Mouse (Mus musculus): ENCODE results near the gene Acvr1. TPM values are rescaled to one million over a fixed set of nuclear protein-coding genes. Genes with fewer than 3 reads are reported as not detected.

The Acvr1 gene
- polyA plus RNA-seq, 1 experiment from 2014 or later: 4.6 TPM

DNA sequence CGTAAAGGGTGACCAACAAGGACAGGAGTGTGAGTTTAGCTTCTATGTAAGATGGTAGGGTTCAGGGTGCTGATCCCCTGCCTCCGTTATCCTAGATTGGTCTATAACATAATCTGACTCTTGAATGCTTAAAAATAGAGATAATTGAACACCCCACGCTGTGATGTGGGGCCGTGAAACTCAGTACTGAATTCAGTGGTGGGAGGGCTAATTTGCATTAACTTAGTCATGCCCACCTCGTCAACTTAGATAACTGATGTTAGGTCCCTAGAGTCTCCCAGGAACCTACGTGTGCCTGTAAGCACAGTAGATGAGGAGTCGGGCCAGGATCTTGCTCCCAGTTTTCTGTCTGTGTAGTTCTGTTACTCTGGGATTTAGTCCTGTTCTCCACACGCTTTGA, 147.4 kb downstream of the Acvr1 start:
- H3K27ac ChIP-seq: no peak overlapping the region
- no peaks in the 10 kb centered on the region for H3K27me3 ChIP-seq
- no peaks in the 10 kb centered on the region for H3K9me3 ChIP-seq
- 85% methylated on average over 8 of the region's 8 CpGs for WGBS
- H3K9ac ChIP-seq: no peak overlapping the region
- H3K36me3 ChIP-seq: no peaks in the 10 kb centered on the region
- H3K4me1 ChIP-seq: no peaks in the 10 kb centered on the region
- no peak for ATAC-seq (ENCODE audit: borderline replicate concordance, extremely low read depth, low FRiP score, low TSS enrichment)
- H3K4me2 ChIP-seq: no peak overlapping the region
- H3K4me3 ChIP-seq: no peak overlapping the region

- H3K27ac ChIP-seq: no peak overlapping the region
- no peak overlapping the region for H3K4me3 ChIP-seq
- no peaks in the 10 kb centered on the region for H3K36me3 ChIP-seq
- no peaks in the 10 kb centered on the region for H3K9me3 ChIP-seq
- H3K4me2 ChIP-seq: no peak overlapping the region
- WGBS: 70% methylated on average over 1 of the region's 1 CpGs
- no peaks in the 10 kb centered on the region for H3K27me3 ChIP-seq
- ATAC-seq (ENCODE audit: borderline replicate concordance, extremely low read depth, low FRiP score, low TSS enrichment): no peak
- H3K9ac ChIP-seq: no peak overlapping the region
- no peaks in the 10 kb centered on the region for H3K4me1 ChIP-seq
Observed at GRCm38 (mm10) chr2:58418109-58418508, 148.8 kb downstream of the Acvr1 start.

- Histone ChIP-seq H3K4me2 (no peak overlapping the region), H3K9me3 (no peaks in the 10 kb centered on the region), H3K36me3 (no peaks in the 10 kb centered on the region), H3K4me1 (no peaks in the 10 kb centered on the region), H3K9ac (no peak overlapping the region), H3K4me3 (no peak overlapping the region), H3K27ac (no peak overlapping the region), H3K27me3 (no peaks in the 10 kb centered on the region)
- ATAC-seq (ENCODE audit: borderline replicate concordance, extremely low read depth, low FRiP score, low TSS enrichment): no peak
- WGBS: 80% methylated on average over 9 of the region's 9 CpGs
Observed at GRCm38 (mm10) chr2:58417684-58418083, 149.3 kb downstream of the Acvr1 start.

DNA sequence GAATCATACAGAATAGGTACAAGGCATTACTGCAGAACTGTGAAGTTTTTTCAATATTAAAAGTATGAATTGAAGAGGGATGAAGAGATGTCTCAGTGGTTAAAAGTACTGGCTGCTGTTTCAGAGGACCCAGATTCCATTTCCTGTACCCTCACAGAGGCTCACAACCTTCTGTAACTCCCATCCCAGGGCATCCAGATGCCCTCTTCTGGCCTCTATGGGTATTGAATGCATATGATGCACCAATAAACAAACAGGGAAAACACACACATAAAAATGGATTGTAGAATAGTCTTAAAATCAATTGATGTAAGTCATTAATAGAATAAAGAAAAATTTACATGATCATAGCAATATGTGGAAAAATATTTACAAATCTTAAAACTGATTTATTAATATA, 151.9 kb downstream of the Acvr1 start:
- Histone ChIP-seq H3K4me3 (no peak overlapping the region), H3K27ac (no peak overlapping the region), H3K4me1 (no peaks in the 10 kb centered on the region), H3K9me3 (no peaks in the 10 kb centered on the region), H3K36me3 (no peaks in the 10 kb centered on the region), H3K4me2 (no peak overlapping the region), H3K27me3 (no peaks in the 10 kb centered on the region), H3K9ac (no peak overlapping the region)
- no peak for ATAC-seq (ENCODE audit: borderline replicate concordance, extremely low read depth, low FRiP score, low TSS enrichment)

DNA sequence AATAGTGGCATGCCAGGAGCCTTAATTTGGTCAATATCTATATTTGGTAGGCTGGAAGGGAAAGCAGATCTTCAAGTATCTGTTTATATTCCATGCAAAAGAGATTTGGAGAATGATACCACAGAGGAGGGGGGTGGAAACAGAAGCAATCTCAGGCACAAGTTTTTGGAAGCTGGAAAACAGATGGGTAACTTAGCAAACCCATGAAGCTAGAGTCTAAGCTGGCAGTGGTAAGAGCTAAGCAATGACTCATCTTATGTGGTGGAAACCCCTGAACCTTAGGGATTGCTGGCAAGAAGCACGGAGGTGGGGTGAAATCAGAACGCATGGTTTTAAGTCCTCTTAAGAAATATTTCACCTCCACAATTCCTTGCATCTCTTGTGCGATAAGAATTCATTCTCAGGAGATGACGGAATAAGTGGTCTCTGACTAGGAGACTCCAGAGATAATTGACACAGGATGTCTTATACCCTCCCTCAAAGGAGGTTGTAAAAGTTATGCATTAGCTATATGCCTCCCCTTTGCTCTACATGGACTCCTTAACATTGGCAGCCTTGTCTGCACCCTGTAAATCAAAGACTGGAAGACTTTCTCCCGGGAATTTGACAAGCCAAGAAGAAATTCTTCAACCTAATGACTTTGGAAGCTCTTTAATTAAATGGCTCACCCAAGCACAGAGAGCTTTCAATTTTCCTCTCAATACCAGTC, 157.9 kb downstream of the Acvr1 start:
- Histone ChIP-seq H3K27ac (no peak overlapping the region), H3K4me2 (no peak overlapping the region), H3K9me3 (no peaks in the 10 kb centered on the region), H3K4me3 (no peak overlapping the region), H3K36me3 (no peaks in the 10 kb centered on the region), H3K9ac (no peak overlapping the region), H3K27me3 (no peaks in the 10 kb centered on the region), H3K4me1 (no peaks in the 10 kb centered on the region)
- WGBS: 64% methylated on average over 5 of the region's 5 CpGs
- no peak for ATAC-seq (ENCODE audit: borderline replicate concordance, extremely low read depth, low FRiP score, low TSS enrichment)

GRCm38 (mm10) chr2:58403481-58403880, 163.5 kb downstream of the Acvr1 start:
- Histone ChIP-seq H3K36me3 (no peaks in the 10 kb centered on the region), H3K4me2 (no peak overlapping the region), H3K4me1 (no peaks in the 10 kb centered on the region), H3K9me3 (no peaks in the 10 kb centered on the region), H3K27ac (no peak overlapping the region), H3K9ac (no peak overlapping the region), H3K4me3 (no peak overlapping the region), H3K27me3 (no peaks in the 10 kb centered on the region)
- no peak for ATAC-seq (ENCODE audit: borderline replicate concordance, extremely low read depth, low FRiP score, low TSS enrichment)
- 70% methylated on average over 2 of the region's 2 CpGs for WGBS

DNA sequence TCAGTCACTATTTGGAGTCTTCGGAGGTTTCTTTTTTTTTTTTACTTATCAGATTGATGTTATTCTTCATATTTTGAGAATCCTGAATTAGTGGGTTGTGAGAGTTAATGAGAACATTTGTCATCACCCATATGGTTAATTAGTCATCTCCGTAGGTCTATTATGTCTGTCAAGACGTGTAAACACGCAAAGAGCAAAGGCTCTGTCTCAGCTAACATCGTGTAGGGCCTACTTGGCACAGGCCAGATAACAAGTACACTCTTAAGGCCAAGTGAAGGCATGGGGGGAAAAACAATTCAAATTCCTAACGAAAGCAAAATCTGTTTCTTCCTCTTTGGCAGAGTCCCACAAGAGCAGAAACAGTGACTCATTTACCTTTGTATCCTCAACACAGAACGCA, 178.4 kb downstream of the Acvr1 start:
- no peaks in the 10 kb centered on the region for H3K9me3 ChIP-seq
- no peak overlapping the region for H3K27ac ChIP-seq
- ATAC-seq (ENCODE audit: borderline replicate concordance, extremely low read depth, low FRiP score, low TSS enrichment): no peak
- 67% methylated on average over 7 of the region's 7 CpGs for WGBS
- H3K9ac ChIP-seq: no peak overlapping the region
- no peaks in the 10 kb centered on the region for H3K4me1 ChIP-seq
- no peak overlapping the region for H3K4me3 ChIP-seq
- no peaks in the 10 kb centered on the region for H3K27me3 ChIP-seq
- H3K36me3 ChIP-seq: no peaks in the 10 kb centered on the region
- no peak overlapping the region for H3K4me2 ChIP-seq

GRCm38 (mm10) chr2:58380020-58380419, 186.9 kb downstream of the Acvr1 start:
- WGBS: 64% methylated on average over 5 of the region's 5 CpGs
- Histone ChIP-seq H3K36me3 (no peaks in the 10 kb centered on the region), H3K4me1 (no peaks in the 10 kb centered on the region), H3K9ac (no peak overlapping the region), H3K9me3 (no peaks in the 10 kb centered on the region), H3K27me3 (no peaks in the 10 kb centered on the region), H3K4me3 (no peak overlapping the region), H3K4me2 (no peak overlapping the region), H3K27ac (no peak overlapping the region)
- ATAC-seq (ENCODE audit: borderline replicate concordance, extremely low read depth, low FRiP score, low TSS enrichment): no peak

- H3K9me3 ChIP-seq: no peaks in the 10 kb centered on the region
- H3K27ac ChIP-seq: no peak overlapping the region
- H3K4me2 ChIP-seq: no peak overlapping the region
- ATAC-seq (ENCODE audit: borderline replicate concordance, extremely low read depth, low FRiP score, low TSS enrichment): no peak
- no peaks in the 10 kb centered on the region for H3K36me3 ChIP-seq
- H3K4me3 ChIP-seq: no peak overlapping the region
- no peaks in the 10 kb centered on the region for H3K4me1 ChIP-seq
- no peaks in the 10 kb centered on the region for H3K27me3 ChIP-seq
- no peak overlapping the region for H3K9ac ChIP-seq
- WGBS: 68% methylated on average over 1 of the region's 1 CpGs
Observed at GRCm38 (mm10) chr2:58379475-58379874, 187.5 kb downstream of the Acvr1 start.

GRCm38 (mm10) chr2:58377417-58378130, 189.4 kb downstream of the Acvr1 start:
- H3K9ac ChIP-seq: no peak overlapping the region
- H3K27ac ChIP-seq: no peak overlapping the region
- H3K4me2 ChIP-seq: no peak overlapping the region
- no peaks in the 10 kb centered on the region for H3K27me3 ChIP-seq
- WGBS: 66% methylated on average over 9 of the region's 9 CpGs
- H3K36me3 ChIP-seq: no peaks in the 10 kb centered on the region
- no peaks in the 10 kb centered on the region for H3K9me3 ChIP-seq
- no peak for ATAC-seq (ENCODE audit: borderline replicate concordance, extremely low read depth, low FRiP score, low TSS enrichment)
- H3K4me1 ChIP-seq: no peaks in the 10 kb centered on the region
- no peak overlapping the region for H3K4me3 ChIP-seq

- no peaks in the 10 kb centered on the region for H3K9me3 ChIP-seq
- H3K9ac ChIP-seq: no peak overlapping the region
- 70% methylated on average over 3 of the region's 3 CpGs for WGBS
- no peak for ATAC-seq (ENCODE audit: borderline replicate concordance, extremely low read depth, low FRiP score, low TSS enrichment)
- H3K4me1 ChIP-seq: no peaks in the 10 kb centered on the region
- no peak overlapping the region for H3K4me3 ChIP-seq
- no peak overlapping the region for H3K4me2 ChIP-seq
- H3K27me3 ChIP-seq: no peaks in the 10 kb centered on the region
- H3K27ac ChIP-seq: no peak overlapping the region
- H3K36me3 ChIP-seq: no peaks in the 10 kb centered on the region
Observed at GRCm38 (mm10) chr2:58366196-58366595, 200.8 kb downstream of the Acvr1 start.

DNA sequence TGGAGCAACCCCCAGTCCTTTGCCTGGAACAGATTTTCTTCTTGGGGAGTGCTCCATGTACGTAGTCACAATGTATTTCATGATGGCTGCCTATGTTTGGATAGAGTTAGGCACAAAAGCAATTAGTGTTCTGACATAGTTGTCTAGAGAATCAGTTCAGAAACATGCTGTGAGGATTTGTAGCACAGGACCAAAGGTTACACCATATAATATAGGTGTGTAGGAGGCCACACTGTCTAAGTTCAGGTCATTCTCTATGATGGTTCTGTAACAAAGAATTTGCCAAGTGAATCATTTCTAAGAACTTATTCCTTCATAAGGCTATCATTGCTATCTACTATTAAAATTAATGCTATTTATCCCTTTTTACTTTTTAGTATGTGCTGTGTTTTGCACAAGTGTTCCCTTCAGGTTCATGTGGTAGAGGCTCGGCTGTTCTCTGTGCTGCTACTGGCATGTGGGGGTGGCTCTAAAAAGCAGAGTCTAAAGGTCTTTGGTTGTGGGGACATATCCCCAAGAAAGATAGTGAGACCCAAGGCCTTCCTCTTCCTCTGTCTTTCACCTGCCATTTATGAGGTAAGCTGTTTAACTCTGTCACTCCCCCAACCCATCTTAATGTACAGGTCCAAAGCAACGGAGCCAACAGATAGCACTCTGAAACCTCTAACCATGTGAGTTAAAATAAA, 205.5 kb downstream of the Acvr1 start:
- H3K4me2 ChIP-seq: no peak overlapping the region
- H3K9me3 ChIP-seq: no peaks in the 10 kb centered on the region
- peaks cover 9% of the 10 kb centered on the region; the same call in 1 of the 2 replicates for H3K4me1 ChIP-seq
- peaks cover 18% of the 10 kb centered on the region for H3K27me3 ChIP-seq
- H3K9ac ChIP-seq: no peak overlapping the region
- H3K36me3 ChIP-seq: no peaks in the 10 kb centered on the region
- no peak overlapping the region for H3K27ac ChIP-seq
- no peak overlapping the region for H3K4me3 ChIP-seq
- WGBS: 90% methylated on average over 3 of the region's 3 CpGs
- ATAC-seq (ENCODE audit: borderline replicate concordance, extremely low read depth, low FRiP score, low TSS enrichment): no peak

Data from lung, embryonic 15.5 days (tissue).